Mouse (Mus musculus) C2C12 (cell line): Measurements from ENCODE around the gene Zfp663. TPM values are rescaled to one million over a fixed set of nuclear protein-coding genes. Genes with fewer than 3 reads are reported as not detected.

Experiments
- H3K27me3 ChIP-seq: one replicate; pipeline ENCODE4 v1.6.1; 2011; ENCODE audit not compliant: control insufficient read depth, insufficient read depth, insufficient read length
- H3K36me3 ChIP-seq: one replicate; pipeline ENCODE4 v1.6.1; 2011; ENCODE audit not compliant: control insufficient read depth, insufficient read depth
- H3K4me3 ChIP-seq: one replicate; pipeline ENCODE4 v1.5.1; 2011; ENCODE audit warnings: mild to moderate bottlenecking, control low read depth; ENCODE audit not compliant: poor library complexity, insufficient read depth, severe bottlenecking
- H3K79me2 ChIP-seq: one replicate; pipeline ENCODE4 v1.6.1; 2011; ENCODE audit not compliant: control insufficient read depth, insufficient read depth
- H3K79me3 ChIP-seq: one replicate; pipeline ENCODE4 v1.6.1; 2011; ENCODE audit warnings: low read depth, control low read depth
- H3ac ChIP-seq: one replicate; pipeline ENCODE3; 2011; ENCODE audit warnings: low read depth; ENCODE audit not compliant: control insufficient read depth, insufficient read length
- CEBPB ChIP-seq: IDR thresholded peaks from one replicate; pipeline ENCODE4 v1.6.1; 2011; ENCODE audit warnings: low read depth, mild to moderate bottlenecking, control low read depth, moderate library complexity
- CTCF ChIP-seq: IDR thresholded peaks from one replicate; pipeline ENCODE4 v1.5.1; 2011; ENCODE audit not compliant: control insufficient read depth, insufficient read depth, insufficient read length
- FOSL1 ChIP-seq: IDR thresholded peaks from one replicate; pipeline ENCODE4 v1.8.0; 2011; ENCODE audit warnings: mild to moderate bottlenecking, low read length; ENCODE audit not compliant: poor library complexity, insufficient read depth, severe bottlenecking
- MAX ChIP-seq: IDR thresholded peaks from one replicate; pipeline ENCODE4 v1.6.1; 2011; ENCODE audit warnings: mild to moderate bottlenecking, control low read depth
- MYOD1 ChIP-seq: IDR thresholded peaks from one replicate; pipeline ENCODE4 v1.6.1; 2011; ENCODE audit warnings: low read depth; ENCODE audit not compliant: control insufficient read depth, insufficient read length
- MYOG ChIP-seq: IDR thresholded peaks from one replicate; pipeline ENCODE4 v1.6.1; 2011; ENCODE audit not compliant: control insufficient read depth, insufficient read length; ENCODE audit errors: extremely low read depth
- USF1 ChIP-seq: IDR thresholded peaks from one replicate; pipeline ENCODE4 v1.6.1; 2011; ENCODE audit warnings: low read depth, mild to moderate bottlenecking, control low read depth, moderate library complexity
- polyA plus RNA-seq: library from polyadenylated mRNA; unstranded; fragments of >200 nt; fragmentation: generic; extraction: Trizol; gene quantifications from one replicate; pipeline ENCODE4 v1.2.1, GENCODE M21; 2012; ENCODE audit warnings: missing spikeins

The Zfp663 gene
- polyA plus RNA-seq, 1 experiment: not detected

- TF ChIP-seq MYOG (no peak), FOSL1 (no peak), CTCF (no peak), USF1 (no peak), CEBPB (no peak), MAX (no peak), MYOD1 (no peak)
- no peak overlapping the region for H3ac ChIP-seq
- peaks cover 25% of the 10 kb centered on the region for H3K36me3 ChIP-seq
- H3K79me2 ChIP-seq: peaks cover 75% of the 10 kb centered on the region
- H3K27me3 ChIP-seq: no peaks in the 10 kb centered on the region
- H3K79me3 ChIP-seq: peaks cover 40% of the 10 kb centered on the region
- H3K4me3 ChIP-seq: no peak overlapping the region
Measured at GRCm38 (mm10) chr2:165319503-165319902, 49.0 kb downstream of the Zfp663 start.

DNA sequence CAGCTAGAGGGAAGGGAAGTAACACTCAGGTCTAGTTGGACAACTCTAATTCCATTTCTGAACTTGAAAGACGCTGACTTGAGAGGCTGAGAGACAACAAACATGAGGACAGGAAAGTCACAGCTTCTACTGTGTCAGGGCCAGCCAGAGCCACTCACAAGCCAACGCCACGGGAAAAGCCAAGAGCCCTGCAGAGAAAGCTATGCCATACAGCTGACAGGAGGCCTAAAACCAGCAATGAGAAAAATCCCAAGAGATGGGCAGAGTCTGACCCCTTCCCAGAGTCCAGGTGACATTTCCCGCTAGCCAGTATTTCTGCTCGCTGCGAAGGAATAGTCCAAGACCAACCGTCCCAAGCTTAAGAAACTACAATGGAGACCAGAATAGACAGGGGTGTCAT is 49.6 kb downstream of the Zfp663 start:
- TF ChIP-seq USF1: no peak
- no peak for TF ChIP-seq MAX
- TF ChIP-seq FOSL1: no peak
- no peak for TF ChIP-seq MYOD1
- no peak for TF ChIP-seq MYOG
- no peak for TF ChIP-seq CEBPB
- TF ChIP-seq CTCF: no peak
- peaks cover 69% of the 10 kb centered on the region for H3K79me2 ChIP-seq
- no peak overlapping the region for H3K4me3 ChIP-seq
- H3K79me3 ChIP-seq: peaks cover 36% of the 10 kb centered on the region
- H3ac ChIP-seq: no peak overlapping the region
- H3K27me3 ChIP-seq: no peaks in the 10 kb centered on the region
- peaks cover 28% of the 10 kb centered on the region for H3K36me3 ChIP-seq

- peaks cover 26% of the 10 kb centered on the region for H3K79me3 ChIP-seq
- H3K27me3 ChIP-seq: no peaks in the 10 kb centered on the region
- peaks cover 57% of the 10 kb centered on the region for H3K79me2 ChIP-seq
- TF ChIP-seq MAX (no peak), MYOG (no peak), FOSL1 (no peak)
- H3K4me3 ChIP-seq: no peak overlapping the region
- H3ac ChIP-seq: no peak overlapping the region
- peaks cover 22% of the 10 kb centered on the region for H3K36me3 ChIP-seq
Measured at GRCm38 (mm10) chr2:165317621-165318263, 50.8 kb downstream of the Zfp663 start.

GRCm38 (mm10) chr2:165316837-165317473 is 51.6 kb downstream of the Zfp663 start:
- TF ChIP-seq CTCF (no peak), MYOG (no peak), CEBPB (no peak), MAX (no peak), FOSL1 (no peak), MYOD1 (no peak), USF1 (no peak)
- Histone ChIP-seq H3K27me3 (no peaks in the 10 kb centered on the region), H3K36me3 (peaks cover 20% of the 10 kb centered on the region), H3K79me2 (peaks cover 49% of the 10 kb centered on the region), H3K4me3 (no peak overlapping the region), H3K79me3 (peaks cover 19% of the 10 kb centered on the region), H3ac (no peak overlapping the region)

DNA sequence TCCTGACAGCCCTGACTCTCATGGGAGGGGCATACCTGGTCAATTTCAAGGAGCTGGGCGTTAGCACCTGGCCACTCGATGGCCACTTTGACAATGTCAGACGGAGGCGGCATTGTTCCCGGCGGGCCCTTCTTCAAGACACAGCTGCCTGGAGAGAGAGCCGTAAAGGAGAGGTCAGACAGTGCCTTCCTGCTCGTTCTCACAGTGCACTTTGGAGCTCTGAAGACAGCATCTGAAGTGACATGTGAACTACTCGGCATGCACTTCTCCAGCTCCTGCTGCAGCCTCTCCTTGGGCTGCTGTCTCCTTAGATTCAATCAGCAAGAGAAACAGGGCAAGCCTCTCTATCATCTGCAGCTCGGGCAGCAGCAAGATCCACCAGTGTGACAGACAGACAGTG is 52.3 kb downstream of the Zfp663 start:
- TF ChIP-seq MYOD1: no peak
- TF ChIP-seq CTCF: no peak
- TF ChIP-seq FOSL1: no peak
- TF ChIP-seq CEBPB: no peak
- no peak for TF ChIP-seq MAX
- no peak for TF ChIP-seq MYOG
- TF ChIP-seq USF1: no peak
- peaks cover 20% of the 10 kb centered on the region for H3K36me3 ChIP-seq
- no peaks in the 10 kb centered on the region for H3K27me3 ChIP-seq
- no peak overlapping the region for H3K4me3 ChIP-seq
- H3ac ChIP-seq: no peak overlapping the region
- peaks cover 42% of the 10 kb centered on the region for H3K79me2 ChIP-seq
- H3K79me3 ChIP-seq: peaks cover 15% of the 10 kb centered on the region

- H3ac ChIP-seq: no peak overlapping the region
Measured at GRCm38 (mm10) chr2:165314197-165314596, 54.3 kb downstream of the Zfp663 start.

More at GRCm38 (mm10) chr2:165314197-165314596, 54.3 kb downstream of the Zfp663 start:
- H3K79me2 ChIP-seq: peaks cover 22% of the 10 kb centered on the region
- H3K27me3 ChIP-seq: no peaks in the 10 kb centered on the region
- TF ChIP-seq USF1: no peak
- no peak for TF ChIP-seq MYOD1
- no peak for TF ChIP-seq CTCF
- TF ChIP-seq FOSL1: no peak
- no peak for TF ChIP-seq MAX
- TF ChIP-seq MYOG: no peak
- no peak for TF ChIP-seq CEBPB
- peaks cover 26% of the 10 kb centered on the region for H3K36me3 ChIP-seq
- H3K79me3 ChIP-seq: peaks cover 6% of the 10 kb centered on the region
- no peak overlapping the region for H3K4me3 ChIP-seq
